Mouse (Mus musculus) kidney, embryonic 14.5 days (tissue): ENCODE data around the gene Prpf40b. TPM values are rescaled to one million over a fixed set of nuclear protein-coding genes. Genes with fewer than 3 reads are reported as not detected.

ENCODE experiments used
- ATAC-seq: fragments of 200-750 bp; cut with Nextera tagmentation; 2 replicates; pipeline ENCODE4 v1.8.0; 2017; ENCODE audit warnings: moderate number of reproducible peaks, mild to moderate bottlenecking, moderate TSS enrichment, moderate library complexity; ENCODE audit not compliant: low FRiP score, low TSS enrichment
- H3K27ac ChIP-seq: fragments of 300-500 bp; sonication (generic); 2 replicates; pipeline ENCODE4 v1.5.1; 2014; ENCODE audit warnings: low read depth, mild to moderate bottlenecking, low read length, moderate library complexity, mixed read lengths
- H3K27me3 ChIP-seq: fragments of 300-500 bp; sonication (generic); 2 replicates; pipeline ENCODE4 v1.6.1; 2014; ENCODE audit warnings: mild to moderate bottlenecking, low read length; ENCODE audit not compliant: control insufficient read depth, insufficient read depth
- H3K36me3 ChIP-seq: fragments of 300-500 bp; sonication (generic); 2 replicates; pipeline ENCODE4 v1.6.1; 2014; ENCODE audit warnings: low read length, mixed read lengths; ENCODE audit not compliant: control insufficient read depth, insufficient read depth
- H3K4me1 ChIP-seq: fragments of 300-500 bp; sonication (generic); 2 replicates; pipeline ENCODE4 v1.6.1; 2014; ENCODE audit warnings: low read length, mixed read lengths; ENCODE audit not compliant: control insufficient read depth, insufficient read depth
- H3K4me2 ChIP-seq: fragments of 300-500 bp; sonication (generic); replicated peaks from 2 replicates; pipeline ENCODE4 v1.6.1; 2014; ENCODE audit warnings: low read depth, mild to moderate bottlenecking, low read length
- H3K4me3 ChIP-seq: fragments of 300-500 bp; sonication (generic); 2 replicates; pipeline ENCODE4 v1.5.1; 2014; ENCODE audit warnings: mild to moderate bottlenecking, low read length
- H3K9ac ChIP-seq: fragments of 300-500 bp; sonication (generic); 2 replicates; pipeline ENCODE4 v1.6.1; 2014; ENCODE audit warnings: low read depth, mild to moderate bottlenecking, low read length, moderate library complexity
- H3K9me3 ChIP-seq: fragments of 300-500 bp; sonication (generic); 2 replicates; pipeline ENCODE4 v1.6.1; 2016; ENCODE audit warnings: low read length; ENCODE audit not compliant: control insufficient read depth
- WGBS: fragments of 180-500 bp; shearing (Covaris S2); extraction: QIAGEN DNeasy Blood & Tissue Kit; methylation state at CpG from one replicate; pipeline ENCODE4 v1.1.7; 2014; 5-methylcytosine and 5-hydroxymethylcytosine counted together
- polyA plus RNA-seq: library from polyadenylated mRNA; unstranded; fragments of >200 nt; fragmentation: Nextera tagmentation; extraction: Ambion mirVana; gene quantifications from 2 replicates; pipeline ENCODE4 v1.2.1, GENCODE M21; 2014

The Prpf40b gene
- polyA plus RNA-seq, 1 experiment from 2014 or later, result 63.9 TPM

GRCm38 (mm10) chr15:99309549-99309948 lies 14.7 kb downstream of the Prpf40b start:
- H3K9me3 ChIP-seq, result no peaks in the 10 kb centered on the region
- no peaks in the 10 kb centered on the region for H3K27me3 ChIP-seq
- no peak overlapping the region for H3K27ac ChIP-seq
- no peak overlapping the region for H3K9ac ChIP-seq
- no peak overlapping the region for H3K4me3 ChIP-seq
- H3K4me2 ChIP-seq, result no peak overlapping the region
- H3K4me1 ChIP-seq, result no peaks in the 10 kb centered on the region
- H3K36me3 ChIP-seq, result peaks cover 84% of the 10 kb centered on the region
- ATAC-seq, result no peak
- 90% methylated on average over 9 of the region's 9 CpGs for WGBS

GRCm38 (mm10) chr15:99310617-99311016 lies 15.7 kb downstream of the Prpf40b start:
- H3K9ac ChIP-seq, result no peak overlapping the region
- H3K27me3 ChIP-seq, result no peaks in the 10 kb centered on the region
- WGBS, result 90% methylated on average over 5 of the region's 5 CpGs
- no peak overlapping the region for H3K4me3 ChIP-seq
- peaks cover 84% of the 10 kb centered on the region for H3K36me3 ChIP-seq
- no peak for ATAC-seq
- H3K9me3 ChIP-seq, result no peaks in the 10 kb centered on the region
- H3K4me2 ChIP-seq, result no peak overlapping the region
- H3K27ac ChIP-seq, result no peak overlapping the region
- no peaks in the 10 kb centered on the region for H3K4me1 ChIP-seq

GRCm38 (mm10) chr15:99314891-99315290 lies 20.0 kb downstream of the Prpf40b start:
- H3K9ac ChIP-seq, result no peak overlapping the region
- no peaks in the 10 kb centered on the region; the same call in 1 of the 2 replicates for H3K4me1 ChIP-seq
- no peak overlapping the region for H3K27ac ChIP-seq
- H3K9me3 ChIP-seq, result no peaks in the 10 kb centered on the region
- WGBS, result 92% methylated on average over 16 of the region's 16 CpGs
- no peak overlapping the region for H3K4me3 ChIP-seq
- no peak overlapping the region for H3K4me2 ChIP-seq
- no peaks in the 10 kb centered on the region for H3K27me3 ChIP-seq
- peaks cover 81% of the 10 kb centered on the region for H3K36me3 ChIP-seq
- ATAC-seq, result no peak

GRCm38 (mm10) chr15:99316314-99317266 lies 21.7 kb downstream of the Prpf40b start:
- H3K4me1 ChIP-seq, result no peaks in the 10 kb centered on the region; the same call in 1 of the 2 replicates
- no peaks in the 10 kb centered on the region for H3K9me3 ChIP-seq
- peaks cover 83% of the 10 kb centered on the region for H3K36me3 ChIP-seq
- H3K9ac ChIP-seq, result no peak overlapping the region
- no peaks in the 10 kb centered on the region for H3K27me3 ChIP-seq
- H3K4me2 ChIP-seq, result no peak overlapping the region
- peak overlapping the region; percentile 75; the same call in 1 of the 2 replicates for H3K27ac ChIP-seq
- no peak overlapping the region for H3K4me3 ChIP-seq
- WGBS, result 68% methylated on average over 16 of the region's 16 CpGs
- ATAC-seq, result peak; percentile 41

- Histone ChIP-seq H3K36me3 (peaks cover 85% of the 10 kb centered on the region), H3K27ac (peak overlapping the region; percentile 75; the same call in 1 of the 2 replicates), H3K9ac (no peak overlapping the region), H3K27me3 (no peaks in the 10 kb centered on the region), H3K4me1 (no peaks in the 10 kb centered on the region; the same call in 1 of the 2 replicates), H3K4me3 (no peak overlapping the region), H3K4me2 (no peak overlapping the region), H3K9me3 (no peaks in the 10 kb centered on the region)
- WGBS, result 67% methylated on average over 2 of the region's 2 CpGs
- peak; percentile 51 for ATAC-seq
Measured at GRCm38 (mm10) chr15:99317267-99317651, 22.4 kb downstream of the Prpf40b start.

- ATAC-seq, result no peak
- Histone ChIP-seq H3K9ac (no peak overlapping the region), H3K27me3 (no peaks in the 10 kb centered on the region), H3K36me3 (peaks cover 93% of the 10 kb centered on the region), H3K27ac (peak overlapping the region; percentile 75; the same call in 1 of the 2 replicates), H3K4me2 (no peak overlapping the region), H3K9me3 (no peaks in the 10 kb centered on the region), H3K4me1 (no peaks in the 10 kb centered on the region; the same call in 1 of the 2 replicates), H3K4me3 (no peak overlapping the region)
- 78% methylated on average over 6 of the region's 6 CpGs for WGBS
Measured at GRCm38 (mm10) chr15:99318071-99318470, 23.2 kb downstream of the Prpf40b start.

GRCm38 (mm10) chr15:99318861-99319410 lies 24.0 kb downstream of the Prpf40b start:
- no peak overlapping the region for H3K4me3 ChIP-seq

GRCm38 (mm10) chr15:99319411-99319871 lies 24.6 kb downstream of the Prpf40b start:
- Histone ChIP-seq H3K4me2 (no peak overlapping the region), H3K27ac (peak overlapping the region; percentile 75; the same call in 1 of the 2 replicates), H3K27me3 (no peaks in the 10 kb centered on the region), H3K9me3 (no peaks in the 10 kb centered on the region), H3K36me3 (peaks cover 94% of the 10 kb centered on the region), H3K4me1 (no peaks in the 10 kb centered on the region; the same call in 1 of the 2 replicates), H3K9ac (no peak overlapping the region), H3K4me3 (no peak overlapping the region)
- 65% methylated on average over 3 of the region's 3 CpGs for WGBS
- no peak for ATAC-seq

More at GRCm38 (mm10) chr15:99318861-99319410, 24.0 kb downstream of the Prpf40b start:
- Histone ChIP-seq H3K4me2 (no peak overlapping the region), H3K36me3 (peaks cover 95% of the 10 kb centered on the region), H3K27me3 (no peaks in the 10 kb centered on the region), H3K27ac (peak overlapping the region; percentile 75; the same call in 1 of the 2 replicates), H3K9me3 (no peaks in the 10 kb centered on the region), H3K4me1 (no peaks in the 10 kb centered on the region; the same call in 1 of the 2 replicates), H3K9ac (no peak overlapping the region)
- no peak for ATAC-seq
- WGBS, result 58% methylated on average over 14 of the region's 14 CpGs
